Mouse (Mus musculus): ENCODE results near the gene Wdr6.

- TF ChIP-seq CTCF (IDR thresholded peaks at IDR 0.05) (no peak), POLR2A (IDR thresholded peaks at IDR 0.05; ENCODE audit: insufficient read depth, low read depth, low read length) (no peak), EP300 (IDR thresholded peaks at IDR 0.05; ENCODE audit: insufficient read depth, low read depth, low read length) (no peak)
Measured at GRCm38 (mm10) chr9:108600011-108600410, 21.5 kb upstream of the Wdr6 start.
